Mouse (Mus musculus): ENCODE results near the gene Epop.

DNA sequence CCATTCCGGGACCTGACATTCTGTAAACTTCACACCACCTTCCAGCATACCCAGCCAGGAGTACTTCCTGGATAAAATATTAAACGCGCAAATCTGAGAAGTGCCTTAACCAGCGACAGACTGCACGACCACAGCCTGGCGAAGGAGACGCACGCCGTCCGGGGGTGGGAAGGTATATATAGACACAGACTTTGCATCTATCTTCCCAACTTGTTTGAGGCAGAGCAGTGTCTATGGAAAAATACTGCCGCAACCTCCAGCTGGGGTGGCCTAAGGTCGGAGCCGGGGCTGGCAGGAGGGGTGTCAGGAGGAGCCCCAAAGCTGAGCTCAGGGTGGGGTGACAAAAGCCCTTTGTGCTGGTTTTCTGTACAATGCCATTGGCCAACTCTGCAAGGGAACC, 19.8 kb downstream of the Epop start:
- TF ChIP-seq POLR2A (IDR thresholded peaks at IDR 0.05; ENCODE audit: borderline replicate concordance, extremely low read depth, insufficient read depth, insufficient read length, poor library complexity, severe bottlenecking): no peak
- no peak for TF ChIP-seq CTCF (IDR thresholded peaks at IDR 0.05; ENCODE audit: borderline replicate concordance, extremely low read depth, insufficient read depth, insufficient read length)

Data from brain, embryonic 14.5 days (tissue).